Mouse (Mus musculus): ENCODE results near the gene Gm17402. TPM values are rescaled to one million over a fixed set of nuclear protein-coding genes. Genes with fewer than 3 reads are reported as not detected.

The Gm17402 gene
- not detected in 2 replicates for polyA plus RNA-seq (2015; fragmentation: Nextera tagmentation; extraction: Ambion mirVana)

GRCm38 (mm10) chr3:67375063-67375462, at the start of gene Gm17402:
Gene Gm17402 (minus strand): TSS chr3:67375163.

DNA sequence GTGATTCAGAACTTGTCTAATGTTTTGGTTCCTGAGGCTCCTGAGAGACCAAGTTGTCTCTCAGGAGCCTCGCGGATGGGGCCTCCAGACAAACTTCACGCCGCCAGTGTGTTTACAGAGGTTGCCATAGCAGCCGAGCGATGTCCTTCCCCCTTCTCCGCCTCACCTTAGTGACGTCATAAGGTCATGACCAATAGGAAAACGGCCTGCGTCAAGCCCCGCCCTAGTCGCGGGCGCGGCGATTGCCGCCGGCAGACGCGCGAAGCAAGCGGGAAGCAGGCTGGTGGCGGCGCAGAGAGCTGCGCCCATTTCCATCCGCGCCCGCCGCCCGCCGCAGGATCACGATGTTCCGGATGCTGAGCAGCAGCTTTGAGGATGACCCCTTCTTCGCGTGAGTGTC, 1.1 kb downstream of the Gm17402 start, which contains the start of gene Mlf1:
Gene Mlf1, plus strand, starts transcription at position 226 of the 400 bp plus-strand sequence.

Other genes with a start within 250 kb of the Gm17402 start
- gene Mlf1, start 1.1 kb downstream of the Gm17402 start, polyA plus RNA-seq (2015; fragmentation: Nextera tagmentation; extraction: Ambion mirVana): 3.3 and 6.2 TPM in 2 replicates
- gene Gfm1, start 54.9 kb upstream of the Gm17402 start, polyA plus RNA-seq (2015; fragmentation: Nextera tagmentation; extraction: Ambion mirVana): 26.0 and 29.8 TPM in 2 replicates
- 60.4 and 61.9 TPM in 2 replicates for gene Lxn, start 88.8 kb upstream of the Gm17402 start, polyA plus RNA-seq (2015; fragmentation: Nextera tagmentation; extraction: Ambion mirVana)
- 4.5 and 5.5 TPM in 2 replicates for gene Rarres1, start 140.4 kb upstream of the Gm17402 start, polyA plus RNA-seq (2015; fragmentation: Nextera tagmentation; extraction: Ambion mirVana)
- 33.1 and 35.2 TPM in 2 replicates for gene Mfsd1, start 207.6 kb upstream of the Gm17402 start, polyA plus RNA-seq (2015; fragmentation: Nextera tagmentation; extraction: Ambion mirVana)

Data from urinary bladder, postnatal 0 days (tissue).